Comparison of ENCODE assay signal across 9 mouse cellular contexts in genomic region chr6:125340244-125340643, GRCm38 (mm10). TPM values are rescaled to one million over a fixed set of nuclear protein-coding genes. Genes with fewer than 3 reads are reported as not detected.
DNase-seq lines count a peak whose midpoint lies in the region; ATAC-seq lines count a peak whose summit lies in the region.
"Had no signal": no experiment of that assay in that cellular context is flagged by ENCODE, and none has a peak within 500 bp of the region (broad histone marks: within the 10 kb centered on the region; RNA-seq: fewer than 3 reads in every experiment).

No protein-coding gene starts in this region.

- no peak overlapping the region for H3K4me3 ChIP-seq in heart, embryonic 11.5 days (ENCODE audit: low read depth, low read length)
- no peak overlapping the region for H3K4me3 ChIP-seq in midbrain, embryonic 14.5 days (replicated peaks; ENCODE audit: low read depth, low read length)
- no peak overlapping the region for H3K4me3 ChIP-seq in midbrain, embryonic 15.5 days
- no peak overlapping the region for H3K4me3 ChIP-seq in liver, embryonic 13.5 days (replicated peaks)
- no peak overlapping the region for H3K4me3 ChIP-seq in stomach, embryonic 16.5 days (replicated peaks; ENCODE audit: low read length)
- H3K4me3 ChIP-seq: left cerebral cortex, adult 2 months had no signal

- ATAC-seq in heart, embryonic 11.5 days (replicated peaks; ENCODE audit: insufficient number of reproducible peaks, low FRiP score, low TSS enrichment), result no peak
- no peak for ATAC-seq in midbrain, embryonic 14.5 days (ENCODE audit: low FRiP score, low TSS enrichment)
- no peak for ATAC-seq in midbrain, embryonic 15.5 days (replicated peaks)
- 0 out of 2 replicates have a peak, but pooled peaks have one; percentile 10 for ATAC-seq in liver, embryonic 13.5 days (ENCODE audit: low read depth)
- ATAC-seq in stomach, embryonic 16.5 days (ENCODE audit: insufficient read depth, low FRiP score), result no peak
- ATAC-seq in erythroblast, adult 5-6 weeks (replicated peaks; ENCODE audit: low FRiP score, poor library complexity, severe bottlenecking), result no peak

- peaks cover 4% of the 10 kb centered on the region; the same call in 1 of the 2 replicates for H3K27me3 ChIP-seq in heart, embryonic 11.5 days (ENCODE audit: control insufficient read depth, insufficient read depth, low read length)
- H3K27me3 ChIP-seq in midbrain, embryonic 14.5 days (ENCODE audit: control insufficient read depth, insufficient read depth, low read length), result no peaks in the 10 kb centered on the region
- H3K27me3 ChIP-seq in midbrain, embryonic 15.5 days (replicated peaks), result no peaks in the 10 kb centered on the region
- no peaks in the 10 kb centered on the region for H3K27me3 ChIP-seq in liver, embryonic 13.5 days
- H3K27me3 ChIP-seq in stomach, embryonic 16.5 days (ENCODE audit: control insufficient read depth, insufficient read depth, low read length), result no peaks in the 10 kb centered on the region

- H3K36me3 ChIP-seq in heart, embryonic 11.5 days (ENCODE audit: control insufficient read depth, insufficient read depth, low read length), result no peaks in the 10 kb centered on the region
- H3K36me3 ChIP-seq in midbrain, embryonic 14.5 days (ENCODE audit: control insufficient read depth, insufficient read depth, low read length), result no peaks in the 10 kb centered on the region
- H3K36me3 ChIP-seq in midbrain, embryonic 15.5 days (replicated peaks), result no peaks in the 10 kb centered on the region
- no peaks in the 10 kb centered on the region for H3K36me3 ChIP-seq in liver, embryonic 13.5 days
- H3K36me3 ChIP-seq in stomach, embryonic 16.5 days (ENCODE audit: control insufficient read depth, insufficient read depth, low read length), result no peaks in the 10 kb centered on the region

- H3K9ac ChIP-seq in heart, embryonic 11.5 days (ENCODE audit: low read depth, low read length), result no peak overlapping the region
- no peak overlapping the region for H3K9ac ChIP-seq in midbrain, embryonic 14.5 days (replicated peaks; ENCODE audit: low read length)
- H3K9ac ChIP-seq in midbrain, embryonic 15.5 days, result no peak overlapping the region
- no peak overlapping the region for H3K9ac ChIP-seq in liver, embryonic 13.5 days
- 0 out of 2 replicates have a peak overlapping the region, but pooled peaks have one; percentile 26 for H3K9ac ChIP-seq in stomach, embryonic 16.5 days (ENCODE audit: low read length)

- H3K9me3 ChIP-seq in heart, embryonic 11.5 days (replicated peaks; ENCODE audit: control insufficient read depth, low read length), result no peaks in the 10 kb centered on the region
- no peaks in the 10 kb centered on the region for H3K9me3 ChIP-seq in midbrain, embryonic 14.5 days (ENCODE audit: control insufficient read depth, low read length)
- no peaks in the 10 kb centered on the region for H3K9me3 ChIP-seq in midbrain, embryonic 15.5 days
- H3K9me3 ChIP-seq in liver, embryonic 13.5 days (replicated peaks), result no peaks in the 10 kb centered on the region
- H3K9me3 ChIP-seq in stomach, embryonic 16.5 days (replicated peaks; ENCODE audit: control insufficient read depth, low read length), result no peaks in the 10 kb centered on the region

- no peak for DNase-seq in heart, postnatal 14 days
- DNase-seq in midbrain, embryonic 14.5 days, result no peak
- DNase-seq in liver, embryonic 13.5 days, result no peak
- DNase-seq in left cerebral cortex, postnatal 25 days (ENCODE audit: low spot score in 2 of 2), result no peak

- 58% methylated on average over 5 of the region's 5 CpGs for WGBS in heart, embryonic 11.5 days (ENCODE audit: insufficient replicate concordance)
- WGBS in midbrain, embryonic 14.5 days, result 65% methylated on average over 5 of the region's 5 CpGs
- WGBS in midbrain, embryonic 15.5 days, result 70% methylated on average over 5 of the region's 5 CpGs
- WGBS in liver, embryonic 13.5 days (ENCODE audit: insufficient replicate concordance), result 37% methylated on average over 5 of the region's 5 CpGs
- 49% methylated on average over 5 of the region's 5 CpGs for WGBS in stomach, embryonic 16.5 days

- peak overlapping the region; percentile 67 for H3K27ac ChIP-seq in heart, embryonic 11.5 days (ENCODE audit: low read depth, low read length)
- H3K27ac ChIP-seq in midbrain, embryonic 14.5 days (replicated peaks; ENCODE audit: low read depth, low read length), result 0 out of 2 replicates have a peak overlapping the region, but pooled peaks have one; percentile 13
- H3K27ac ChIP-seq in midbrain, embryonic 15.5 days, result no peak overlapping the region
- 0 out of 2 replicates have a peak overlapping the region, but pooled peaks have one; percentile 36 for H3K27ac ChIP-seq in liver, embryonic 13.5 days
- peak overlapping the region; percentile 79 for H3K27ac ChIP-seq in stomach, embryonic 16.5 days (ENCODE audit: low read length)
- H3K27ac ChIP-seq: left cerebral cortex, adult 2 months had no signal

- intact Hi-C loops in heart, postnatal 14 days (cut with DNase I), result no loop called here
- intact Hi-C loops in left cerebral cortex, postnatal 25 days (cut with DNase I), result no loop called here

- no peak overlapping the region for H3K4me2 ChIP-seq in heart, embryonic 11.5 days
- H3K4me2 ChIP-seq in midbrain, embryonic 14.5 days (ENCODE audit: low read length), result no peak overlapping the region
- no peak overlapping the region for H3K4me2 ChIP-seq in midbrain, embryonic 15.5 days
- no peak overlapping the region for H3K4me2 ChIP-seq in liver, embryonic 13.5 days
- no peak overlapping the region for H3K4me2 ChIP-seq in stomach, embryonic 16.5 days (ENCODE audit: low read depth, low read length)

- H3K4me1 ChIP-seq in heart, embryonic 11.5 days (ENCODE audit: control insufficient read depth, insufficient read depth, low read length), result peaks cover 6% of the 10 kb centered on the region; the same call in 1 of the 2 replicates
- no peaks in the 10 kb centered on the region for H3K4me1 ChIP-seq in midbrain, embryonic 14.5 days (ENCODE audit: control insufficient read depth, insufficient read depth, low read length)
- H3K4me1 ChIP-seq in midbrain, embryonic 15.5 days, result no peaks in the 10 kb centered on the region
- peaks cover 18% of the 10 kb centered on the region; the same call in 1 of the 2 replicates for H3K4me1 ChIP-seq in liver, embryonic 13.5 days (replicated peaks)
- peaks cover 25% of the 10 kb centered on the region for H3K4me1 ChIP-seq in stomach, embryonic 16.5 days (ENCODE audit: control insufficient read depth, insufficient read depth, low read length)

RNA-seq across cellular contexts. Expression of gene Tnfrsf1a, which starts 8.9 kb away (rescaled TPM):
- polyA plus RNA-seq in heart, embryonic 11.5 days (2014; fragmentation: Nextera tagmentation; extraction: Ambion mirVana), result 33.3 and 37.0 TPM in 2 replicates
- 10 to 100 TPM; 63.4 to 70.7 TPM for total RNA-seq in heart, postnatal 14 days (2021)
- polyA plus RNA-seq in midbrain, embryonic 14.5 days (2014; fragmentation: Nextera tagmentation; extraction: Ambion mirVana), result 6.8 and 13.4 TPM in 2 replicates
- 11.6 and 14.6 TPM in 2 replicates for polyA plus RNA-seq in midbrain, embryonic 15.5 days (2015; fragmentation: Nextera tagmentation; extraction: Ambion mirVana)
- 19.6 and 23.4 TPM in 2 replicates for polyA plus RNA-seq in liver, embryonic 13.5 days (2015; fragmentation: Nextera tagmentation; extraction: Ambion mirVana)
- polyA plus RNA-seq in stomach, embryonic 16.5 days (2015; fragmentation: Nextera tagmentation; extraction: Ambion mirVana), result 82.6 and 91.1 TPM in 2 replicates
- 18.8 and 24.8 TPM in 2 replicates for total RNA-seq in erythroblast, adult 5-6 weeks (2015; ENCODE audit: low replicate concordance)
- total RNA-seq in erythroblast, adult 5-6 weeks (2017; ENCODE audit: low replicate concordance), result 7.2 and 13.8 TPM in 2 replicates
- total RNA-seq in left cerebral cortex, postnatal 25 days (2021), result 10 to 100 TPM; 11.5 to 12.7 TPM

RNA-seq across cellular contexts. Expression of gene Scnn1a, which starts 19.8 kb away (rescaled TPM):
- polyA plus RNA-seq in heart, embryonic 11.5 days (2014; fragmentation: Nextera tagmentation; extraction: Ambion mirVana), result 0.69 and 0.93 TPM in 2 replicates
- total RNA-seq in heart, postnatal 14 days (2021), result 1 to 10 TPM in 1 of 2 experiments, under 1 TPM in 1; 1.00 to 1.1 TPM
- polyA plus RNA-seq in midbrain, embryonic 14.5 days (2014; fragmentation: Nextera tagmentation; extraction: Ambion mirVana), result 0.51 and 0.76 TPM in 2 replicates
- 0.70 and 0.72 TPM in 2 replicates for polyA plus RNA-seq in midbrain, embryonic 15.5 days (2015; fragmentation: Nextera tagmentation; extraction: Ambion mirVana)
- polyA plus RNA-seq in liver, embryonic 13.5 days (2015; fragmentation: Nextera tagmentation; extraction: Ambion mirVana), result 0.31 and 0.37 TPM in 2 replicates
- 5.8 and 9.7 TPM in 2 replicates for polyA plus RNA-seq in stomach, embryonic 16.5 days (2015; fragmentation: Nextera tagmentation; extraction: Ambion mirVana)
- 4.6 and 7.9 TPM in 2 replicates for total RNA-seq in erythroblast, adult 5-6 weeks (2015; ENCODE audit: low replicate concordance)
- total RNA-seq in erythroblast, adult 5-6 weeks (2017; ENCODE audit: low replicate concordance), result not detected in 2 replicates
- total RNA-seq in left cerebral cortex, postnatal 25 days (2021), result 1 to 10 TPM; 2.4 to 2.6 TPM

RNA-seq across cellular contexts. Expression of gene Ltbr, which starts 26.6 kb away (rescaled TPM):
- 35.0 and 40.7 TPM in 2 replicates for polyA plus RNA-seq in heart, embryonic 11.5 days (2014; fragmentation: Nextera tagmentation; extraction: Ambion mirVana)
- total RNA-seq in heart, postnatal 14 days (2021), result 10 to 100 TPM; 34.6 to 36.0 TPM
- 10.2 and 13.9 TPM in 2 replicates for polyA plus RNA-seq in midbrain, embryonic 14.5 days (2014; fragmentation: Nextera tagmentation; extraction: Ambion mirVana)
- 14.2 and 16.4 TPM in 2 replicates for polyA plus RNA-seq in midbrain, embryonic 15.5 days (2015; fragmentation: Nextera tagmentation; extraction: Ambion mirVana)
- polyA plus RNA-seq in liver, embryonic 13.5 days (2015; fragmentation: Nextera tagmentation; extraction: Ambion mirVana), result 18.3 and 18.4 TPM in 2 replicates
- 69.4 and 73.1 TPM in 2 replicates for polyA plus RNA-seq in stomach, embryonic 16.5 days (2015; fragmentation: Nextera tagmentation; extraction: Ambion mirVana)
- 7.1 and 10.9 TPM in 2 replicates for total RNA-seq in erythroblast, adult 5-6 weeks (2015; ENCODE audit: low replicate concordance)
- total RNA-seq in erythroblast, adult 5-6 weeks (2017; ENCODE audit: low replicate concordance), result 2.6 and 7.2 TPM in 2 replicates
- total RNA-seq in left cerebral cortex, postnatal 25 days (2021), result 1 to 10 TPM; 8.1 to 9.9 TPM

RNA-seq across cellular contexts. Expression of gene Plekhg6, which starts 40.3 kb away (rescaled TPM):
- not detected in 2 replicates for polyA plus RNA-seq in heart, embryonic 11.5 days (2014; fragmentation: Nextera tagmentation; extraction: Ambion mirVana)
- total RNA-seq in heart, postnatal 14 days (2021), result not detected
- 0.08 TPM in 1 of 2 replicates, not detected in the other for polyA plus RNA-seq in midbrain, embryonic 14.5 days (2014; fragmentation: Nextera tagmentation; extraction: Ambion mirVana)
- polyA plus RNA-seq in midbrain, embryonic 15.5 days (2015; fragmentation: Nextera tagmentation; extraction: Ambion mirVana), result 0.23 and 0.32 TPM in 2 replicates
- 0.31 and 0.56 TPM in 2 replicates for polyA plus RNA-seq in liver, embryonic 13.5 days (2015; fragmentation: Nextera tagmentation; extraction: Ambion mirVana)
- 6.3 and 8.2 TPM in 2 replicates for polyA plus RNA-seq in stomach, embryonic 16.5 days (2015; fragmentation: Nextera tagmentation; extraction: Ambion mirVana)
- total RNA-seq in erythroblast, adult 5-6 weeks (2015; ENCODE audit: low replicate concordance), result not detected in 2 replicates
- total RNA-seq in erythroblast, adult 5-6 weeks (2017; ENCODE audit: low replicate concordance), result not detected in 2 replicates
- total RNA-seq in left cerebral cortex, postnatal 25 days (2021), result under 1 TPM; 0.25 to 0.39 TPM

RNA-seq across cellular contexts. Expression of gene Tuba3a, which starts 54.4 kb away (rescaled TPM):
- polyA plus RNA-seq in heart, embryonic 11.5 days (2014; fragmentation: Nextera tagmentation; extraction: Ambion mirVana), result 0.10 TPM in 1 of 2 replicates, not detected in the other
- total RNA-seq in heart, postnatal 14 days (2021), result not detected
- polyA plus RNA-seq in midbrain, embryonic 14.5 days (2014; fragmentation: Nextera tagmentation; extraction: Ambion mirVana), result not detected in 2 replicates
- not detected in 2 replicates for polyA plus RNA-seq in midbrain, embryonic 15.5 days (2015; fragmentation: Nextera tagmentation; extraction: Ambion mirVana)
- not detected in 2 replicates for polyA plus RNA-seq in liver, embryonic 13.5 days (2015; fragmentation: Nextera tagmentation; extraction: Ambion mirVana)
- polyA plus RNA-seq in stomach, embryonic 16.5 days (2015; fragmentation: Nextera tagmentation; extraction: Ambion mirVana), result 0.26 TPM in 1 of 2 replicates, not detected in the other
- total RNA-seq in erythroblast, adult 5-6 weeks (2015; ENCODE audit: low replicate concordance), result not detected in 2 replicates
- total RNA-seq in erythroblast, adult 5-6 weeks (2017; ENCODE audit: low replicate concordance), result not detected in 2 replicates
- not detected for total RNA-seq in left cerebral cortex, postnatal 25 days (2021)
- total RNA-seq: left cerebral cortex, adult 2 months had no signal
